Mouse (Mus musculus): ENCODE data around the gene Fam177a.
"Not testable (repeated sequence)": the region's sequence is repeated elsewhere in the genome, so short reads cannot be mapped to it uniquely, and the experiment has no call there.

- not testable (repeated sequence) for TF ChIP-seq EP300, CTCF (IDR thresholded peaks at IDR 0.05; ENCODE audit: low read depth)
Measured at GRCm38 (mm10) chr12:55155449-55155783, 31.1 kb downstream of the Fam177a start.

Measured in liver, embryonic 14.5 days (tissue).